Mouse (Mus musculus): ENCODE measurements around the gene Lrrtm3. TPM values are rescaled to one million over a fixed set of nuclear protein-coding genes. Genes with fewer than 3 reads are reported as not detected.

Gene Lrrtm3
- polyA plus RNA-seq, 1 experiment = not detected

DNA sequence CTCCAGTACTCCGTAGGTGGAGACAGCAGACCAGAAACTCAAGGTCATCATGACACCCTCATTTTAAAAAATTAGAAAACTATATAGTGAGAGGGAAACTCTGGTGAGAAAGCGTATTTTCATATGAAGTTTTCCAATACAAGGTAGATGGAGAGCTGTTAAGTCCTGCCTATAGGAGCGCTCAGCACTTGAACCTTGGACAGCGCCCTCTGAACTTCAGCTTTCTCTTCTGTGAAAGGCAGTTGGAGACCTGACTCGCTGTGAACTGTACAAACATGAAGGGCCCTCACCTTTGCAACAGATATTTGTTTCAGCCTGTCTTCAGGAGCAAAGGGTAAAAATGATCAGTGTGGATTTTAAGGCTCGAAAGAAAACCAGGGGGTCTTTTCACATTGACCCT lies 88.5 kb downstream of the Lrrtm3 start:
- 74% methylated on average over 6 of the region's 6 CpGs for WGBS
- no peak for DNase-seq

DNA sequence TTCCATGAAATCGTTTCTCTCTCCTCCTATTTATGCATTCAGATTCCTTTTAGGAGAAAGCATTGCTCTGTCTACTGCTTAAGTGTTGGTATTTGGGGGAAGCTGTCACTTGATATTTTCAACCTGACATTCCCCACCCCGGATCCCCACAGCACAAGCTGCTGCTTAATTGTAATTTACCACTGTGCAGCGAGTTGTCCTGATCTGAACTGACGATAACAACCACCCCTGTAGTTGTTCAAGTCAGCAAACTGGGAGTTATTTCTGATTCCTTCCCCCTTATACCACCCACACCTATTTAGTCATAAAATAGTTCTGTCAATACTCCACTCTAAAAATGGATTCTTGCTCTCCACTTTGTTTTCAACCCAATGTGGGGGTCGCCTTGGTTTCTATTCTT lies 95.8 kb downstream of the Lrrtm3 start:
- Histone ChIP-seq H3K4me3 (ENCODE audit: insufficient read depth, low read depth, low read length) (no peak overlapping the region), H3K4me1 (ENCODE audit: control insufficient read depth, insufficient read depth, low read length) (no peaks in the 10 kb centered on the region), H3K27ac (ENCODE audit: insufficient read depth, low read depth, low read length) (no peak overlapping the region), H3K27me3 (replicated peaks; ENCODE audit: control insufficient read depth, insufficient read depth, low read length) (no peaks in the 10 kb centered on the region), H3K36me3 (ENCODE audit: control insufficient read depth, insufficient read depth, low read length) (no peaks in the 10 kb centered on the region)
- WGBS = 80% methylated on average over 5 of the region's 5 CpGs
- DNase-seq = no peak
- TF ChIP-seq POLR2A (IDR thresholded peaks at IDR 0.05; ENCODE audit: low read depth, low read length) = no peak
- no peak for TF ChIP-seq CTCF (conservative IDR thresholded peaks at IDR 0.05; ENCODE audit: insufficient read depth, insufficient read length, low read depth, low read length)

More for the DNA sequence above, 88.5 kb downstream of the Lrrtm3 start:
- no peak for TF ChIP-seq CTCF (conservative IDR thresholded peaks at IDR 0.05; ENCODE audit: insufficient read depth, insufficient read length, low read depth, low read length)
- no peak for TF ChIP-seq POLR2A (IDR thresholded peaks at IDR 0.05; ENCODE audit: low read depth, low read length)
- Histone ChIP-seq H3K4me3 (ENCODE audit: insufficient read depth, low read depth, low read length) (no peak overlapping the region), H3K4me1 (ENCODE audit: control insufficient read depth, insufficient read depth, low read length) (no peaks in the 10 kb centered on the region), H3K36me3 (ENCODE audit: control insufficient read depth, insufficient read depth, low read length) (no peaks in the 10 kb centered on the region), H3K27me3 (replicated peaks; ENCODE audit: control insufficient read depth, insufficient read depth, low read length) (no peaks in the 10 kb centered on the region), H3K27ac (ENCODE audit: insufficient read depth, low read depth, low read length) (no peak overlapping the region)

DNA sequence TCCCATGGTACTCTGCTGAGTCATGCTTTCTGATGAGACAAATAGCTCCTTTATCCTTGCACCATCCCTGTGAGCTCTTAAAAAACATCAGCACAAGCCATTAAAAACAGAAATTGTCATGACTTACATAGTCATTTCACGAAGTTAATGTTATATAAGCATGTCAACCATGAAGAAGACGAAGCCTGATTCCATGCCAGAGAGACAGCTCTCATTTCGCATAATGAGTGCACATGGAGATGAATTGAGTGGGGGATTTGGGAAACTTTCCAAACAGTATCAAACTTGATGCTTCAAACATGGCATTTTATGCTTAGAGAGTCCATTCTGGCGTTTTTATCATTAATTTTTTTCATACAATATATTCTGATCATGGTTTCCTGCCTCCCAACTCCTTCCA lies 104.5 kb downstream of the Lrrtm3 start:
- Histone ChIP-seq H3K4me1 (ENCODE audit: control insufficient read depth, insufficient read depth, low read length) (no peaks in the 10 kb centered on the region), H3K4me3 (ENCODE audit: insufficient read depth, low read depth, low read length) (no peak overlapping the region), H3K27ac (ENCODE audit: insufficient read depth, low read depth, low read length) (no peak overlapping the region), H3K36me3 (ENCODE audit: control insufficient read depth, insufficient read depth, low read length) (no peaks in the 10 kb centered on the region), H3K27me3 (replicated peaks; ENCODE audit: control insufficient read depth, insufficient read depth, low read length) (no peaks in the 10 kb centered on the region)
- TF ChIP-seq POLR2A (IDR thresholded peaks at IDR 0.05; ENCODE audit: low read depth, low read length) (no peak), CTCF (conservative IDR thresholded peaks at IDR 0.05; ENCODE audit: insufficient read depth, insufficient read length, low read depth, low read length) (no peak)
- 57% methylated on average over 4 of the region's 4 CpGs for WGBS
- no peak for DNase-seq

DNA sequence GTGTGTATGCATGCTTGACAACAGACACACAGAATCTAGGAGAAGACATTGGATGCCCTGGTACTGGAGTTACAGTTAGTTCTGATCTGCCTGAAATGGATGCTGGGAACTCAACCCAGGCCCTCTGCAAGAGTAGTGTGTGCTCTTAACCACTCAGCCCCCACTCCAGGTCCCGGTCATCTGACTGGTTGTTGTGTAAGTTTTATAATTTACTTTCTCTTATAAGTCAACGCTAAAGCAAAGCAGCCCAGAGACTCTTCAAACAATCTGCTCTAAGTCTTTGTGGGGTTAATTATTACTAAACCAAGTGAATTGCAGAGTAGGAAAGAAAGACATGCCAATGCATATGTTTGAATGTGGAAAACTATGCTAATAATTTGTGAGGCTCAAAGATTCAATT lies 110.7 kb downstream of the Lrrtm3 start:
- Histone ChIP-seq H3K4me3 (ENCODE audit: insufficient read depth, low read depth, low read length) (no peak overlapping the region), H3K4me1 (ENCODE audit: control insufficient read depth, insufficient read depth, low read length) (no peaks in the 10 kb centered on the region), H3K27ac (ENCODE audit: insufficient read depth, low read depth, low read length) (no peak overlapping the region), H3K27me3 (replicated peaks; ENCODE audit: control insufficient read depth, insufficient read depth, low read length) (0 out of 2 replicates have a peak, but pooled peaks cover 1% of the 10 kb centered on the region), H3K36me3 (ENCODE audit: control insufficient read depth, insufficient read depth, low read length) (no peaks in the 10 kb centered on the region)
- WGBS = 39% methylated on average over 2 of the region's 2 CpGs
- no peak for DNase-seq
- TF ChIP-seq CTCF (conservative IDR thresholded peaks at IDR 0.05; ENCODE audit: insufficient read depth, insufficient read length, low read depth, low read length) = no peak
- TF ChIP-seq POLR2A (IDR thresholded peaks at IDR 0.05; ENCODE audit: low read depth, low read length) = no peak

DNA sequence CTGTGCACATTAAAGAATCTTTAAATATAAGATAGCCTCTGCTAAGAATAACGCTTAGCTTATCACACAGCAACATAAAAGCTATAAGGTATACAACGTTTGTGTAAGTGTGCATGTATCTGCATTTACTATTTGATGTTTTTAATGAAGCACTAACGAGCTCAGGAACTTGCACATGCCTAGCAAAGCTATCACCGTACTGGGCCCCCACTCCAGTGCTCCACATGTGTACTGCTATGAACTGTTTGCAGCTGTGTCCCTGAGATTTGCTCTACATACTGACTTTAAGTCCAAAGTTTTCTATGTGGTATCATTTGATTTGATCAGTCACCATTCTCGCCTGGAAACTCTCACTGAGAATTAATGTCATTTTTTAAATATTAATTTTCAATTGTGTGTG lies 111.1 kb downstream of the Lrrtm3 start:
- 80% methylated on average over 5 of the region's 5 CpGs for WGBS
- no peak for TF ChIP-seq POLR2A (IDR thresholded peaks at IDR 0.05; ENCODE audit: low read depth, low read length)
- no peak for TF ChIP-seq CTCF (conservative IDR thresholded peaks at IDR 0.05; ENCODE audit: insufficient read depth, insufficient read length, low read depth, low read length)
- no peak overlapping the region for H3K4me3 ChIP-seq (ENCODE audit: insufficient read depth, low read depth, low read length)

DNA sequence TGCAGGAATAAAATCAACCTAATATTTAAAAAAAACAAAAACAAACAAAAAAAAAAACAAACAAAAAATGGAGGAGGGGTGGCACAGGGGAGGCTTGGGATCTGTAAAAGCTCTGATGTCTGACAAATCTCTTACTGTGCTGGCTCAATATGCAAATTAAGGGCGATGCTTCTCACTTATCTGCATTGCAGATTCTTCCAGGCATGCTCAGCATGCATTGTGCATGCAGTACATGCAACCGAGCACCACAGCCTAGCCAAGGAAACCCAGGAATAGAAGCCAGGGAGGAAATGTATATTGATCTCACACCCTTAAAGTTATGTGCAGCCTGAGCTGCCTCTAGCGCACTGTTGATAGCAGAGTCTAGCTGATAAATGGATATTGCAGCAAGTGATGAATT lies 111.5 kb downstream of the Lrrtm3 start:
- no peak for TF ChIP-seq CTCF (conservative IDR thresholded peaks at IDR 0.05; ENCODE audit: insufficient read depth, insufficient read length, low read depth, low read length)
- TF ChIP-seq POLR2A (IDR thresholded peaks at IDR 0.05; ENCODE audit: low read depth, low read length) = no peak
- no peak for DNase-seq
- no peak overlapping the region for H3K27ac ChIP-seq (ENCODE audit: insufficient read depth, low read depth, low read length)
- no peak overlapping the region for H3K4me3 ChIP-seq (ENCODE audit: insufficient read depth, low read depth, low read length)
- no peaks in the 10 kb centered on the region for H3K36me3 ChIP-seq (ENCODE audit: control insufficient read depth, insufficient read depth, low read length)
- 38% methylated on average over 3 of the region's 3 CpGs for WGBS
- no peaks in the 10 kb centered on the region for H3K4me1 ChIP-seq (ENCODE audit: control insufficient read depth, insufficient read depth, low read length)
- H3K27me3 ChIP-seq (replicated peaks; ENCODE audit: control insufficient read depth, insufficient read depth, low read length) = 0 out of 2 replicates have a peak, but pooled peaks cover 1% of the 10 kb centered on the region

More for the DNA sequence above, 111.1 kb downstream of the Lrrtm3 start:
- Histone ChIP-seq H3K27ac (ENCODE audit: insufficient read depth, low read depth, low read length) (no peak overlapping the region), H3K36me3 (ENCODE audit: control insufficient read depth, insufficient read depth, low read length) (no peaks in the 10 kb centered on the region), H3K4me1 (ENCODE audit: control insufficient read depth, insufficient read depth, low read length) (no peaks in the 10 kb centered on the region), H3K27me3 (replicated peaks; ENCODE audit: control insufficient read depth, insufficient read depth, low read length) (0 out of 2 replicates have a peak, but pooled peaks cover 1% of the 10 kb centered on the region)
- DNase-seq = no peak

DNA sequence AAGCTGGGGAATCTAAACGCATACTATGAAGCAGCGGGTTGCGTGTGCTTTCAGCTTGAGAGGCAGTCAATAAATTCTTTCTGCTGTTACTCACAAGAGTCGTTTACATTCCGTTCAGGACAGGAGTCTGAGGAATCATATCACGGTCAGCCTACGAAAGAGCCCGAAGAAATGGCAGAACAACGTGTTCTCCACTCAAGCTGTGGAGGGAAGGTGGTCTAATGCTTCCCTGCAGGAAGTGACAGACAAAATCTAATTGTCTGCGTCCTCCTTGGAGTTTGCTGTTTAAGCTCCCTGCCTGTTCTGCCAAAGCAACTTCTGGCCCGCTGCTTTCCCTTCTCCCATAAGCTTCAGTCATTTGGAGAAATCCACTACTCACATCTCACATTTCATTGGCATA lies 112.0 kb downstream of the Lrrtm3 start:
- 27% methylated on average over 11 of the region's 11 CpGs for WGBS
- H3K27me3 ChIP-seq (replicated peaks; ENCODE audit: control insufficient read depth, insufficient read depth, low read length) = 0 out of 2 replicates have a peak, but pooled peaks cover 1% of the 10 kb centered on the region
- no peak overlapping the region for H3K27ac ChIP-seq (ENCODE audit: insufficient read depth, low read depth, low read length)
- H3K4me1 ChIP-seq (ENCODE audit: control insufficient read depth, insufficient read depth, low read length) = no peaks in the 10 kb centered on the region
- no peak for TF ChIP-seq POLR2A (IDR thresholded peaks at IDR 0.05; ENCODE audit: low read depth, low read length)
- no peak for TF ChIP-seq CTCF (conservative IDR thresholded peaks at IDR 0.05; ENCODE audit: insufficient read depth, insufficient read length, low read depth, low read length)
- no peak for DNase-seq
- no peaks in the 10 kb centered on the region for H3K36me3 ChIP-seq (ENCODE audit: control insufficient read depth, insufficient read depth, low read length)
- no peak overlapping the region for H3K4me3 ChIP-seq (ENCODE audit: insufficient read depth, low read depth, low read length)
